In genomic region chr15:82906574-82907061, GRCm38 (mm10) we compare ENCODE assay signal across 9 mouse cellular contexts.
DNase-seq lines count a peak whose midpoint lies in the region; ATAC-seq lines count a peak whose summit lies in the region.
"Had no signal": no experiment of that assay in that cellular context is flagged by ENCODE, and none has a peak within 500 bp of the region (broad histone marks: within the 10 kb centered on the region; RNA-seq: fewer than 3 reads in every experiment).

No protein-coding gene starts in this region.

- H3K4me3 ChIP-seq in midbrain, embryonic 10.5 days: no peak overlapping the region
- H3K4me3 ChIP-seq in midbrain, embryonic 16.5 days (ENCODE audit: low read depth, low read length): no peak overlapping the region
- no peak overlapping the region for H3K4me3 ChIP-seq in heart, embryonic 16.5 days (ENCODE audit: low read length)
- H3K4me3 ChIP-seq: myocyte had no signal

- no peaks in the 10 kb centered on the region for H3K36me3 ChIP-seq in midbrain, embryonic 10.5 days
- no peaks in the 10 kb centered on the region for H3K36me3 ChIP-seq in midbrain, embryonic 16.5 days (ENCODE audit: control insufficient read depth, insufficient read depth, low read length)
- H3K36me3 ChIP-seq in heart, embryonic 16.5 days (ENCODE audit: control insufficient read depth, insufficient read depth): no peaks in the 10 kb centered on the region

- peak; percentile 3 for DNase-seq in gastrocnemius, postnatal 25 days
- DNase-seq in gastrocnemius, postnatal 14 days: no peak
- DNase-seq in midbrain, embryonic 10.5 days (ENCODE audit: low spot score): peak; percentile 19
- DNase-seq in neural tube, embryonic 10.5 days (ENCODE audit: extremely low spot score, low spot score): peak; percentile 22
- no peak for DNase-seq in layer of hippocampus, adult 11-12 months (ENCODE audit: low spot score)
- no peak for DNase-seq in right cerebral cortex, postnatal 25 days

- H3K9me3 ChIP-seq in midbrain, embryonic 10.5 days (replicated peaks): no peaks in the 10 kb centered on the region
- no peaks in the 10 kb centered on the region for H3K9me3 ChIP-seq in midbrain, embryonic 16.5 days (replicated peaks; ENCODE audit: control insufficient read depth, low read length, poor library complexity, severe bottlenecking)
- no peaks in the 10 kb centered on the region for H3K9me3 ChIP-seq in heart, embryonic 16.5 days (replicated peaks; ENCODE audit: control insufficient read depth, low read length)

- H3K27me3 ChIP-seq in midbrain, embryonic 10.5 days (ENCODE audit: low read depth, poor library complexity, severe bottlenecking): peaks cover 96% of the 10 kb centered on the region
- no peaks in the 10 kb centered on the region for H3K27me3 ChIP-seq in midbrain, embryonic 16.5 days (ENCODE audit: control insufficient read depth, insufficient read depth, low read depth, low read length)
- H3K27me3 ChIP-seq in heart, embryonic 16.5 days (ENCODE audit: control insufficient read depth, insufficient read depth, low read length): peaks cover 9% of the 10 kb centered on the region; the same call in 1 of the 2 replicates

- peak overlapping the region; percentile 49; the same call in 1 of the 2 replicates for H3K27ac ChIP-seq in midbrain, embryonic 10.5 days (replicated peaks)
- H3K27ac ChIP-seq in midbrain, embryonic 16.5 days (ENCODE audit: low read length): no peak overlapping the region
- no peak overlapping the region for H3K27ac ChIP-seq in heart, embryonic 16.5 days (ENCODE audit: low read length)

- H3K9ac ChIP-seq in midbrain, embryonic 16.5 days (ENCODE audit: low read depth, low read length): no peak overlapping the region
- no peak overlapping the region for H3K9ac ChIP-seq in heart, embryonic 16.5 days (ENCODE audit: low read length)

- 75% methylated on average over 7 of the region's 7 CpGs for WGBS in midbrain, embryonic 10.5 days
- WGBS in midbrain, embryonic 16.5 days: 47% methylated on average over 7 of the region's 7 CpGs
- 31% methylated on average over 7 of the region's 7 CpGs for WGBS in heart, embryonic 16.5 days

- ATAC-seq in midbrain, embryonic 16.5 days: no peak
- ATAC-seq in heart, embryonic 16.5 days (replicated peaks; ENCODE audit: extremely low read depth, insufficient read depth, low FRiP score): peak; percentile 38

- no peak overlapping the region for H3K4me2 ChIP-seq in midbrain, embryonic 16.5 days (ENCODE audit: low read length)
- H3K4me2 ChIP-seq in heart, embryonic 16.5 days (ENCODE audit: low read depth, low read length): no peak overlapping the region

- peaks cover 100% of the 10 kb centered on the region for H3K4me1 ChIP-seq in midbrain, embryonic 10.5 days
- H3K4me1 ChIP-seq in midbrain, embryonic 16.5 days (ENCODE audit: control insufficient read depth, insufficient read depth, low read length): peaks cover 40% of the 10 kb centered on the region
- peaks cover 18% of the 10 kb centered on the region for H3K4me1 ChIP-seq in heart, embryonic 16.5 days (ENCODE audit: control insufficient read depth, insufficient read depth, low read length)

- intact Hi-C loops in gastrocnemius, postnatal 14 days (cut with DNase I; ENCODE audit: low total_unique reads): no loop called here

Comparison
In these comparisons a context has a peak if more than half of its experiments do, and no peak if none do; other contexts are left out.
1. DNase-seq: peak in gastrocnemius, postnatal 25 days (single experiment), midbrain, embryonic 10.5 days (single experiment) and neural tube, embryonic 10.5 days (single experiment); none in gastrocnemius, postnatal 14 days (single experiment), layer of hippocampus, adult 11-12 months (single experiment) and right cerebral cortex, postnatal 25 days (single experiment).